In genomic region chr4:149988301-149988700, GRCm38 (mm10) we compare ENCODE assay signal across 8 mouse cellular contexts. TPM values are rescaled to one million over a fixed set of nuclear protein-coding genes. Genes with fewer than 3 reads are reported as not detected.
A peak's percentile ranks its signal among the peaks of the same experiment; 100 is the strongest.
DNase-seq lines count a peak whose midpoint lies in the region; ATAC-seq and TF ChIP-seq lines count a peak whose summit lies in the region.

No protein-coding gene starts in this region.

- no peak for ATAC-seq in G1E (ENCODE audit: extremely low read depth, insufficient number of reproducible peaks, low FRiP score, poor library complexity, severe bottlenecking)
- ATAC-seq in liver, embryonic 16.5 days (ENCODE audit: low read depth) = no peak
- no peak for ATAC-seq in erythroid progenitor cell, adult 5-6 weeks (replicated peaks; ENCODE audit: low FRiP score, poor library complexity, severe bottlenecking)

- no peak overlapping the region for H3K9ac ChIP-seq in heart, adult 2 months (ENCODE audit: low read depth, low read length)
- H3K9ac ChIP-seq in liver, embryonic 16.5 days (ENCODE audit: low read depth, low read length) = no peak overlapping the region

- H3K36me3 ChIP-seq in heart, adult 2 months (ENCODE audit: control insufficient read depth, insufficient read depth, low read length) = no peaks in the 10 kb centered on the region
- peaks cover 66% of the 10 kb centered on the region for H3K36me3 ChIP-seq in G1E (replicated peaks)
- H3K36me3 ChIP-seq in liver, embryonic 16.5 days (ENCODE audit: control insufficient read depth, insufficient read depth) = no peaks in the 10 kb centered on the region

- no peak overlapping the region for H3K4me3 ChIP-seq in heart, adult 2 months
- H3K4me3 ChIP-seq in G1E (ENCODE audit: low read depth, low read length) = peak overlapping the region; percentile 65; the same call in 1 of the 2 replicates
- H3K4me3 ChIP-seq in liver, embryonic 16.5 days (ENCODE audit: low read depth, low read length) = no peak overlapping the region

- peaks cover 10% of the 10 kb centered on the region for H3K4me1 ChIP-seq in heart, adult 2 months (ENCODE audit: control insufficient read depth, insufficient read depth, low read length)
- H3K4me1 ChIP-seq in G1E (ENCODE audit: insufficient read depth, low read depth, low read length) = peaks cover 37% of the 10 kb centered on the region
- peaks cover 22% of the 10 kb centered on the region for H3K4me1 ChIP-seq in liver, embryonic 16.5 days (ENCODE audit: control insufficient read depth, low read depth, low read length)

- DNase-seq in heart, adult 2 months = peak in 1 of 2 experiments; percentile 23
- DNase-seq in heart, postnatal 36 days = no peak
- no peak for DNase-seq in G1E (ENCODE audit: low spot score)
- peak; percentile 13 for DNase-seq in heart, postnatal 4 days
- DNase-seq in left cerebral cortex, adult 8-10 months (ENCODE audit: low spot score in 2 of 2) = no peak
- DNase-seq in spleen, adult 12 weeks (ENCODE audit: low spot score) = no peak

- intact Hi-C loops in heart, adult 2 months (cut with DNase I) = no loop called here
- intact Hi-C loops in heart, postnatal 36 days (cut with DNase I) = loop anchor here (2.0 kb wide), 1 partner anchor 20 kb away; the partner anchor contains the start of gene H6pd

- H3K27ac ChIP-seq in heart, adult 2 months = peak overlapping the region; percentile 40
- peak overlapping the region; percentile 84 for H3K27ac ChIP-seq in liver, embryonic 16.5 days (ENCODE audit: low read length)

- H3K79me2 ChIP-seq in heart, adult 2 months (replicated peaks; ENCODE audit: control insufficient read depth, insufficient read depth, low read length) = no peaks in the 10 kb centered on the region

- no peak for TF ChIP-seq POLR2A in heart, adult 2 months (IDR thresholded peaks at IDR 0.05; ENCODE audit: insufficient read depth, low read depth, low read length)

- no peaks in the 10 kb centered on the region for H3K9me3 ChIP-seq in G1E (replicated peaks)
- H3K9me3 ChIP-seq in liver, embryonic 16.5 days (replicated peaks; ENCODE audit: control insufficient read depth, low read length) = no peaks in the 10 kb centered on the region

- 75% methylated on average over 6 of the region's 6 CpGs for WGBS in heart, adult 2 months
- 70% methylated on average over 6 of the region's 6 CpGs for WGBS in liver, embryonic 16.5 days (ENCODE audit: insufficient replicate concordance)

- H3K4me2 ChIP-seq in liver, embryonic 16.5 days (ENCODE audit: low read depth, low read length) = peak overlapping the region; percentile 61

- no peak for TF ChIP-seq CTCF in heart, adult 2 months (IDR thresholded peaks at IDR 0.05)
- no peak for TF ChIP-seq CTCF in G1E (IDR thresholded peaks at IDR 0.05; ENCODE audit: low read depth, low read length)

- TF ChIP-seq EP300 in heart, adult 2 months (IDR thresholded peaks at IDR 0.05; ENCODE audit: insufficient read depth, low read depth, low read length) = no peak

- no peaks in the 10 kb centered on the region for H3K27me3 ChIP-seq in heart, adult 2 months (ENCODE audit: control insufficient read depth, insufficient read depth, low read length)
- H3K27me3 ChIP-seq in G1E (ENCODE audit: insufficient read depth, low read length) = no peaks in the 10 kb centered on the region
- H3K27me3 ChIP-seq in liver, embryonic 16.5 days (ENCODE audit: control insufficient read depth, insufficient read depth, low read depth, low read length) = no peaks in the 10 kb centered on the region

RNA-seq across cellular contexts. Expression of gene H6pd, which starts 20.5 kb away (rescaled TPM):
- 10 to 100 TPM; 39.0 to 44.2 TPM for total RNA-seq in heart, adult 2 months (2021)
- polyA plus RNA-seq in heart, adult 2 months (2012; rRNA removed) = 27.4 and 29.5 TPM in 2 replicates
- total RNA-seq in heart, postnatal 36 days (2021) = 10 to 100 TPM; 45.0 to 45.7 TPM
- 5.3 and 7.1 TPM in 2 replicates for total RNA-seq in G1E (2014; fragmentation: Nextera tagmentation)
- 6.4 and 7.0 TPM in 2 replicates for total RNA-seq in G1E (2017)
- 6.4 and 8.3 TPM in 2 replicates for polyA plus RNA-seq in G1E (2012)
- 10 to 100 TPM; 34.1 to 35.2 TPM for total RNA-seq in heart, postnatal 4 days (2021)
- 24.2 and 33.7 TPM in 2 replicates for polyA plus RNA-seq in liver, embryonic 16.5 days (2015; fragmentation: Nextera tagmentation; extraction: Ambion mirVana)
- total RNA-seq in erythroid progenitor cell, adult 5-6 weeks (2015; ENCODE audit: low replicate concordance) = 2.5 TPM in 2 replicates
- total RNA-seq in erythroid progenitor cell, adult 5-6 weeks (2017; ENCODE audit: low replicate concordance) = 3.2 and 11.8 TPM in 2 replicates
- total RNA-seq in left cerebral cortex, adult 8-10 months (2022) = 10 to 100 TPM; 14.7 to 17.8 (median 16.3) TPM

RNA-seq across cellular contexts. Expression of gene Spsb1, which starts 33.5 kb away (rescaled TPM):
- 10 to 100 TPM; 28.3 to 35.3 TPM for total RNA-seq in heart, adult 2 months (2021)
- 32.2 and 38.7 TPM in 2 replicates for polyA plus RNA-seq in heart, adult 2 months (2012; rRNA removed)
- total RNA-seq in heart, postnatal 36 days (2021) = 10 to 100 TPM; 35.1 to 37.7 TPM
- total RNA-seq in G1E (2014; fragmentation: Nextera tagmentation) (not detected in 2 replicates), G1E (2017) (not detected in 2 replicates)
- polyA plus RNA-seq in G1E (2012) = 0.08 and 0.20 TPM in 2 replicates
- total RNA-seq in heart, postnatal 4 days (2021) = 10 to 100 TPM; 26.2 to 26.7 TPM
- polyA plus RNA-seq in liver, embryonic 16.5 days (2015; fragmentation: Nextera tagmentation; extraction: Ambion mirVana) = 0.82 and 0.89 TPM in 2 replicates
- total RNA-seq in erythroid progenitor cell, adult 5-6 weeks (2015; ENCODE audit: low replicate concordance) = 0.72 TPM in 1 of 2 replicates, not detected in the other
- total RNA-seq in erythroid progenitor cell, adult 5-6 weeks (2017; ENCODE audit: low replicate concordance) = not detected in 2 replicates
- 10 to 100 TPM; 21.6 to 30.4 (median 23.9) TPM for total RNA-seq in left cerebral cortex, adult 8-10 months (2022)

Comparison
In these comparisons a context has a peak if more than half of its experiments do, and no peak if none do; other contexts are left out.
1. RNA of gene Spsb1, which starts 33.5 kb away (total RNA-seq): 35.1 to 37.7 TPM in heart, postnatal 36 days, 28.3 to 35.3 TPM in heart, adult 2 months, 26.2 to 26.7 TPM in heart, postnatal 4 days and 21.6 to 30.4 TPM in left cerebral cortex, adult 8-10 months; not detected in G1E and 0.72 TPM in erythroid progenitor cell, adult 5-6 weeks; every median in the first group is over 10 times any median in the second.